Mouse (Mus musculus): ENCODE data around the gene Tmem235.

Tmem235 gene

GRCm38 (mm10) chr11:117888853-117889822 is 28.6 kb downstream of the Tmem235 start:
- in situ Hi-C loops (cut with MboI; ENCODE audit: low sequenced_read_pairs), result no loop called here

- in situ Hi-C loops (cut with MboI; ENCODE audit: low sequenced_read_pairs), result no loop called here
Measured at GRCm38 (mm10) chr11:117889887-117890340, 29.4 kb downstream of the Tmem235 start.

GRCm38 (mm10) chr11:117890519-117891282 is 30.1 kb downstream of the Tmem235 start:
- in situ Hi-C loops (cut with MboI; ENCODE audit: low sequenced_read_pairs), result no loop called here

- in situ Hi-C loops (cut with MboI; ENCODE audit: low sequenced_read_pairs), result no loop called here
Measured at GRCm38 (mm10) chr11:117891581-117892175, 31.1 kb downstream of the Tmem235 start.

- in situ Hi-C loops (cut with MboI; ENCODE audit: low sequenced_read_pairs), result no loop called here
Measured at GRCm38 (mm10) chr11:117892199-117892598, 31.6 kb downstream of the Tmem235 start.

GRCm38 (mm10) chr11:117894676-117895075 is 34.1 kb downstream of the Tmem235 start:
- in situ Hi-C loops (cut with MboI; ENCODE audit: low sequenced_read_pairs), result no loop called here

- in situ Hi-C loops (cut with MboI; ENCODE audit: low sequenced_read_pairs), result no loop called here
Measured at GRCm38 (mm10) chr11:117896533-117896932, 36.0 kb downstream of the Tmem235 start.

GRCm38 (mm10) chr11:117902282-117902681 is 41.7 kb downstream of the Tmem235 start:
- in situ Hi-C loops (cut with MboI; ENCODE audit: low sequenced_read_pairs), result no loop called here

- in situ Hi-C loops (cut with MboI; ENCODE audit: low sequenced_read_pairs), result no loop called here
Measured at GRCm38 (mm10) chr11:117904442-117904841, 43.9 kb downstream of the Tmem235 start.

- in situ Hi-C loops (cut with MboI; ENCODE audit: low sequenced_read_pairs), result no loop called here
Measured at GRCm38 (mm10) chr11:117909337-117909736, 48.8 kb downstream of the Tmem235 start.

- in situ Hi-C loops (cut with MboI; ENCODE audit: low sequenced_read_pairs), result no loop called here
Measured at GRCm38 (mm10) chr11:117912684-117913352, 52.3 kb downstream of the Tmem235 start.

- in situ Hi-C loops (cut with MboI; ENCODE audit: low sequenced_read_pairs), result no loop called here
Measured at GRCm38 (mm10) chr11:117914531-117914930, 54.0 kb downstream of the Tmem235 start.
